Mouse (Mus musculus): ENCODE results near the gene Kdsr. TPM values are rescaled to one million over a fixed set of nuclear protein-coding genes. Genes with fewer than 3 reads are reported as not detected.

Kdsr gene
- polyA plus RNA-seq, 1 experiment = 9.9 TPM

DNA sequence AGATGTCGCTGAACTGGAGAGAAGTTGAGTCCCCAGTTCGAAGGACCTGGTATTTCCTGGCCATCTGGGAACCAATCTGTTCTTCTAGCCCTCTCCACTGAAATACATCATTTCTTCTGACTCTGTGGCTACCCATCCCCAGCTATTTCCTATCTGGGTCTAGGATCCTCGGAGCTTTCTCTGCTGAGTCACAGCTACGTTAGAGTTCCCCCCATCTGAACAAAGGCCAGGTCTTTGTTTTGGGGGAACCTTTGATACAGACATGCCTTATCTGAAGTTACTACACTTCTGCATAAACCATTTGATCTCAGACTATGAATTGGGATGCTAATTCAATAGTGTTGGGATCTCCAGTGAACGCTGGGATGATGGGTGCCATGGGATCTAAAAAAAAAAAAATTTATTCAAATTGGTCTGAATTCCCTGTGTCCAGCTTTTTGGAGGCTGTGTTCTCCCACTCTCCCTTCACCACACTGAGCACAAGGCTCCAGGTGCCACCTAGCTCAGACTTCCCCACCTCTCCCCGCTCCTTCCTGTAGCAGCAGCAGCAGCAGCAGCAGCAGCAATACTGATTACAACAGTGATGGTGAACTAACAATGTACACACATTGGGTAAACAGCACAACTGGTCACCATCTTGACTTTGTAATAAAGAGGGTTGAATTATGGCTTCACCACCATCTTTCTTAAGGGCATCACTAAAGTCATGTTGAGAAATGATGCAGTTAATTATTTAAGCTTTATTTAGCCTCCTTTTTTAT, 10.8 kb downstream of the Kdsr start:
- Histone ChIP-seq H3K4me3 (no peak overlapping the region), H3K27me3 (ENCODE audit: control insufficient read depth, insufficient read depth, insufficient read length) (no peaks in the 10 kb centered on the region), H3ac (ENCODE audit: control insufficient read depth, insufficient read length) (no peak overlapping the region), H3K4me2 (ENCODE audit: low read depth) (no peak overlapping the region), H3K79me2 (ENCODE audit: control insufficient read depth, insufficient read depth) (no peaks in the 10 kb centered on the region), H3K36me3 (ENCODE audit: control insufficient read depth, insufficient read depth) (peaks cover 5% of the 10 kb centered on the region)
- TF ChIP-seq E2F4 (IDR thresholded peaks at IDR 0.05; ENCODE audit: insufficient read depth) (no peak), MYOG (IDR thresholded peaks at IDR 0.05; ENCODE audit: control insufficient read depth in 1 of 3, insufficient read depth in 1 of 3, insufficient read length in 2 of 3, low read depth in 2 of 3) (no peak), TCF3 (IDR thresholded peaks at IDR 0.05; ENCODE audit: insufficient read length, low read depth) (no peak), MAX (IDR thresholded peaks at IDR 0.05; ENCODE audit: low read depth) (no peak), REST (IDR thresholded peaks at IDR 0.05; ENCODE audit: insufficient read depth, insufficient read length) (no peak), POLR2AphosphoS2 (IDR thresholded peaks at IDR 0.05; ENCODE audit: insufficient read length, low read depth) (no peak), TCF12 (IDR thresholded peaks at IDR 0.05; ENCODE audit: insufficient read depth, poor library complexity, severe bottlenecking) (no peak), CEBPB (IDR thresholded peaks at IDR 0.05; ENCODE audit: insufficient read depth, poor library complexity, severe bottlenecking) (no peak)

DNA sequence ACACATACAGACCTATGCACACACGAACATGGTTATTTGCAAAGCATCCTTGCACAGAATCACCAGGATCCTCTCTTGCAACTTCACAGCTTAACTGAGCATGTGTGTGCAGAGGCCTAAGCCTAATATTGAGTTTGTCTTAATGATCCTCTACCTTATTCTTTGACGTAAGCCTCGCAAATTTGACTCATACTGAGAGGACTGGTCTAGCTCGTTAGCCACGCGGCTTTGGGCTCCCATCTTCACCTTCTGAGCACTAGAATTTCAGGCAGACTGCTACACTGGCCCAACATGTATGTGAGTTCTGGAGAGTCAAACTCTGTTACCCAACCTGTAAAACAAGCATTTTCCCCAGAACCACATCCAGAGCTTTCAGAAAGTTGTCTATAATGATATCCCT, 16.5 kb downstream of the Kdsr start:
- Histone ChIP-seq H3ac (ENCODE audit: control insufficient read depth, insufficient read length) (no peak overlapping the region), H3K4me3 (no peak overlapping the region), H3K27me3 (ENCODE audit: control insufficient read depth, insufficient read depth, insufficient read length) (no peaks in the 10 kb centered on the region), H3K36me3 (ENCODE audit: control insufficient read depth, insufficient read depth) (peaks cover 10% of the 10 kb centered on the region), H3K4me2 (ENCODE audit: low read depth) (no peak overlapping the region), H3K79me2 (ENCODE audit: control insufficient read depth, insufficient read depth) (no peaks in the 10 kb centered on the region)
- TF ChIP-seq E2F4 (IDR thresholded peaks at IDR 0.05; ENCODE audit: insufficient read depth) (no peak), TCF12 (IDR thresholded peaks at IDR 0.05; ENCODE audit: insufficient read depth, poor library complexity, severe bottlenecking) (no peak), MAX (IDR thresholded peaks at IDR 0.05; ENCODE audit: low read depth) (no peak), POLR2A (IDR thresholded peaks at IDR 0.05; ENCODE audit: insufficient read length, low read depth) (no peak), POLR2AphosphoS2 (IDR thresholded peaks at IDR 0.05; ENCODE audit: insufficient read length, low read depth) (no peak), CEBPB (IDR thresholded peaks at IDR 0.05; ENCODE audit: insufficient read depth, poor library complexity, severe bottlenecking) (no peak), SRF (IDR thresholded peaks at IDR 0.05; ENCODE audit: control insufficient read depth, insufficient read length, low read depth) (no peak), REST (IDR thresholded peaks at IDR 0.05; ENCODE audit: insufficient read depth, insufficient read length) (no peak), MYOD1 (IDR thresholded peaks at IDR 0.05; ENCODE audit: control insufficient read depth in 1 of 3, insufficient read length in 2 of 3, low read depth in 2 of 3) (no peak), TCF3 (IDR thresholded peaks at IDR 0.05; ENCODE audit: insufficient read length, low read depth) (no peak), MYOG (IDR thresholded peaks at IDR 0.05; ENCODE audit: control insufficient read depth in 1 of 3, insufficient read depth in 1 of 3, insufficient read length in 2 of 3, low read depth in 2 of 3) (no peak), USF1 (IDR thresholded peaks at IDR 0.05; ENCODE audit: low read depth) (no peak)

DNA sequence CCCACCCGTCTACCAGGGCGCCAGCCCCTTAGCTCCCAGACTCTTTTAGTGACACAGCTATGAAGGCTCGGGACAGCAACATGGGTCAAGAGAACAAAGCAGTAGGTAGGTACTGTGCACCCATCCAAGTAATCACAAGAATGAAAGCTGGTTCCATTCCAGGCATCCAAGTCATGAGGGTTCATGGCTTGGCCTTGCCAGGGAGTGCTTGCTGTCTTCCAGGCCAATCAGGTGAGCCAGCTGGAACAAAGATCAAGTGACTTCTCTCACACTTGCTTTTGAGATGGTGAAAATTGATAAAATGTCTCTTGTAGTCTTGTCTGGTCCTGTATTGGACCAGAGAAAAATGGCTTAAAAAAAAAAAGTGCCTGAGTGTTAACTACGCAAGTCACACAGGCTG, 18.8 kb downstream of the Kdsr start:
- H3ac ChIP-seq (ENCODE audit: control insufficient read depth, insufficient read length) = no peak overlapping the region
- H3K27me3 ChIP-seq (ENCODE audit: control insufficient read depth, insufficient read depth, insufficient read length) = no peaks in the 10 kb centered on the region
- no peak overlapping the region for H3K4me3 ChIP-seq
- TF ChIP-seq MYOG (IDR thresholded peaks at IDR 0.05; ENCODE audit: control insufficient read depth in 1 of 3, insufficient read depth in 1 of 3, insufficient read length in 2 of 3, low read depth in 2 of 3) = no peak
- no peak for TF ChIP-seq E2F4 (IDR thresholded peaks at IDR 0.05; ENCODE audit: insufficient read depth)
- no peak for TF ChIP-seq TCF3 (IDR thresholded peaks at IDR 0.05; ENCODE audit: insufficient read length, low read depth)
- TF ChIP-seq MYOD1 (IDR thresholded peaks at IDR 0.05; ENCODE audit: control insufficient read depth in 1 of 3, insufficient read length in 2 of 3, low read depth in 2 of 3) = no peak
- H3K4me2 ChIP-seq (ENCODE audit: low read depth) = no peak overlapping the region
- no peaks in the 10 kb centered on the region for H3K79me2 ChIP-seq (ENCODE audit: control insufficient read depth, insufficient read depth)
- H3K36me3 ChIP-seq (ENCODE audit: control insufficient read depth, insufficient read depth) = peaks cover 5% of the 10 kb centered on the region

DNA sequence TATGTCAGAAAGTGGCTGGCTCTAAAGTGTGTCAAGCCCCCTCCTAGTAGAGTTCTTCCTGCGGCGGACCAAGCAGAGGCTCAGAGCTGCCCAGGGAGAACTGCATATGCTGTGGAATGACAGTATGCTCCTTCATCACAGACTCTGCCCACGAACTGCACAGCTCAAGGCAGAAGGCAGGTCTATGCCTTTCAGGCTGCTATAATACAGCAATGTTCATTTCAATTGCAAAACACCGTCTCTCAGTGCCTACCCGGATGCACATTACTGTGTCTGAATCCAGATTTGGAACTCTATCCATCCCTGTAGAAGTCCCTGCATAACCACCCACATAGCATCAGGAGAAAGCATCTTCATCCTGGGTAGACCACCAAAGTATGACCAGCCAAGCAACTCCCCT, 19.7 kb downstream of the Kdsr start:
- Histone ChIP-seq H3K36me3 (ENCODE audit: control insufficient read depth, insufficient read depth) (peaks cover 5% of the 10 kb centered on the region), H3ac (ENCODE audit: control insufficient read depth, insufficient read length) (no peak overlapping the region)

More for the DNA sequence above, 19.7 kb downstream of the Kdsr start:
- Histone ChIP-seq H3K4me3 (no peak overlapping the region), H3K79me2 (ENCODE audit: control insufficient read depth, insufficient read depth) (no peaks in the 10 kb centered on the region), H3K27me3 (ENCODE audit: control insufficient read depth, insufficient read depth, insufficient read length) (no peaks in the 10 kb centered on the region), H3K4me2 (ENCODE audit: low read depth) (no peak overlapping the region)
- TF ChIP-seq USF1 (IDR thresholded peaks at IDR 0.05; ENCODE audit: low read depth) (no peak), SRF (IDR thresholded peaks at IDR 0.05; ENCODE audit: control insufficient read depth, insufficient read length, low read depth) (no peak), E2F4 (IDR thresholded peaks at IDR 0.05; ENCODE audit: insufficient read depth) (no peak), POLR2A (IDR thresholded peaks at IDR 0.05; ENCODE audit: insufficient read length, low read depth) (no peak), TCF3 (IDR thresholded peaks at IDR 0.05; ENCODE audit: insufficient read length, low read depth) (no peak), MYOG (IDR thresholded peaks at IDR 0.05; ENCODE audit: control insufficient read depth in 1 of 3, insufficient read depth in 1 of 3, insufficient read length in 2 of 3, low read depth in 2 of 3) (no peak), MYOD1 (IDR thresholded peaks at IDR 0.05; ENCODE audit: control insufficient read depth in 1 of 3, insufficient read length in 2 of 3, low read depth in 2 of 3) (no peak), POLR2AphosphoS2 (IDR thresholded peaks at IDR 0.05; ENCODE audit: insufficient read length, low read depth) (no peak), MAX (IDR thresholded peaks at IDR 0.05; ENCODE audit: low read depth) (no peak), TCF12 (IDR thresholded peaks at IDR 0.05; ENCODE audit: insufficient read depth, poor library complexity, severe bottlenecking) (no peak), CEBPB (IDR thresholded peaks at IDR 0.05; ENCODE audit: insufficient read depth, poor library complexity, severe bottlenecking) (no peak), REST (IDR thresholded peaks at IDR 0.05; ENCODE audit: insufficient read depth, insufficient read length) (no peak)
